In the genomic region with DNA sequence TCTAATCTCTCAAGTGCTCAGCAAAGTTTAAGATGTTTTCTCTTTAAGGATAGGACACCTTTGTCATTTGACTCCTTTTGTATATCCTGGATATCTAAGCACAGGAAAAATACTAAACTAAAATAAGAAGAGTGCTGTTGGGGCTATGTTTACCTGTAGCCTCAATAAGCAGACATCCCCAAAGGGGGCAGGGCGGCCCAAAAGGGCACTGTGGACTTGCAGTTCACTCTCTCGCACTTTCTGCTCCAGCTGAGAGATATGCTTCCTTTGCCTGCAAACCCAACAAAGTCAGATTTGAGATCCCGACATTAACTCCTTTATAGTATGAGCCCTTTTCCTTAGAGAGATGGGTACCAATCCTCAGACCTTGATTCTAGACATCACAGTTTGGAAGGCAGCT, we compare ENCODE assay signal across 1 mouse cellular context.
TF ChIP-seq lines count a peak whose summit lies in the region.

No protein-coding gene starts in this region.

TF ChIP-seq in myocyte, 11 proteins besides CTCF, POLR2A, EP300 and RAD21:
- no peak for TF ChIP-seq TCF12 (IDR thresholded peaks at IDR 0.05; ENCODE audit: insufficient read depth, poor library complexity, severe bottlenecking)
- TF ChIP-seq MYOD1 (IDR thresholded peaks at IDR 0.05; ENCODE audit: control insufficient read depth in 1 of 3, insufficient read length in 2 of 3, low read depth in 2 of 3), result no peak
- no peak for TF ChIP-seq POLR2AphosphoS2 (IDR thresholded peaks at IDR 0.05; ENCODE audit: insufficient read length, low read depth)
- no peak for TF ChIP-seq MYOG (IDR thresholded peaks at IDR 0.05; ENCODE audit: control insufficient read depth in 1 of 3, insufficient read depth in 1 of 3, insufficient read length in 2 of 3, low read depth in 2 of 3)
- TF ChIP-seq TCF3 (IDR thresholded peaks at IDR 0.05; ENCODE audit: insufficient read length, low read depth), result no peak
- no peak for TF ChIP-seq MAX (IDR thresholded peaks at IDR 0.05; ENCODE audit: low read depth)
- no peak for TF ChIP-seq REST (IDR thresholded peaks at IDR 0.05; ENCODE audit: insufficient read depth, insufficient read length)
- no peak for TF ChIP-seq E2F4 (IDR thresholded peaks at IDR 0.05; ENCODE audit: insufficient read depth)
- no peak for TF ChIP-seq USF1 (IDR thresholded peaks at IDR 0.05; ENCODE audit: low read depth)
- no peak for TF ChIP-seq CEBPB (IDR thresholded peaks at IDR 0.05; ENCODE audit: insufficient read depth, poor library complexity, severe bottlenecking)
- no peak for TF ChIP-seq SRF (IDR thresholded peaks at IDR 0.05; ENCODE audit: control insufficient read depth, insufficient read length, low read depth)
